In the genomic region with DNA sequence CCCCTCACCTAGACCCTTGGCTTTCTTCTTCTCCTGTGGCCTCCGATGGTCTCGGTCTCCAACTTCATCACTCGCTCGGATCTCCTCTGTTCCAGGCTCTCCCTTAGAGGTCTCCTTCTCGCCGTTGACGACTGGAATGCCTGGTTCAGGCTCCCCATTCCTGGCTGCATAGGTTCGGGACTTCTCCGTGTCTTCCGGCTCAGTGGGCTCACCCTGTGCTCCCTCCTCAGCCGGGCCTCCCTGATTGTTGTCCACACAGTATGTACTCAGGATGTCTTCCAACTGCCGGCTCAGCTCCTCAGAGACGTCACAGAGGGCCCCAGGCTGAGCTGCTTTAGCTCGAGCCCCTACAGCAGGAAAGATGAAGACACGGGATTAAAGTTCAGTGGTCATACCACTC, we compare ENCODE assay signal across 8 mouse cellular contexts. TPM values are rescaled to one million over a fixed set of nuclear protein-coding genes. Genes with fewer than 3 reads are reported as not detected.
A peak's percentile ranks its signal among the peaks of the same experiment; 100 is the strongest.
DNase-seq lines count a peak whose midpoint lies in the region; ATAC-seq and TF ChIP-seq lines count a peak whose summit lies in the region.

No protein-coding gene starts in this region.

- no peak overlapping the region for H3K27ac ChIP-seq in left cerebral cortex, adult 2 months
- H3K27ac ChIP-seq in embryonic facial prominence, embryonic 15.5 days (replicated peaks), result peak overlapping the region; percentile 97; the same call in 1 of the 2 replicates
- no peak overlapping the region for H3K27ac ChIP-seq in intestine, embryonic 14.5 days (ENCODE audit: low read depth)
- H3K27ac ChIP-seq in neural tube, embryonic 12.5 days, result no peak overlapping the region

- DNase-seq in left cerebral cortex, adult 2 months (ENCODE audit: extremely low spot score in 1 of 2, low spot score in 2 of 2), result no peak
- DNase-seq in left cerebral cortex, postnatal 10 days (ENCODE audit: extremely low spot score in 1 of 2, low spot score in 2 of 2), result no peak
- no peak for DNase-seq in intestine, embryonic 14.5 days (ENCODE audit: low spot score)
- no peak for DNase-seq in cerebellum, postnatal 25 days
- no peak for DNase-seq in thymus, postnatal 36 days
- no peak for DNase-seq in spleen, postnatal 10 days (ENCODE audit: low spot score in 2 of 2)

- H3K9ac ChIP-seq in embryonic facial prominence, embryonic 15.5 days, result peak overlapping the region; percentile 66; the same call in 1 of the 2 replicates
- peak overlapping the region; percentile 59; the same call in 1 of the 2 replicates for H3K9ac ChIP-seq in intestine, embryonic 14.5 days (ENCODE audit: low read length)
- peak overlapping the region; percentile 85 for H3K9ac ChIP-seq in neural tube, embryonic 12.5 days

- TF ChIP-seq CTCF in left cerebral cortex, adult 2 months (IDR thresholded peaks at IDR 0.05), result no peak

- ATAC-seq in embryonic facial prominence, embryonic 15.5 days (ENCODE audit: insufficient number of reproducible peaks, low FRiP score, low TSS enrichment, low read depth), result no peak
- ATAC-seq in intestine, embryonic 14.5 days (replicated peaks; ENCODE audit: low FRiP score, low TSS enrichment, low read depth), result no peak
- no peak for ATAC-seq in neural tube, embryonic 12.5 days (ENCODE audit: low FRiP score, low read depth)

- peak overlapping the region; percentile 74 for H3K4me2 ChIP-seq in embryonic facial prominence, embryonic 15.5 days (replicated peaks)
- H3K4me2 ChIP-seq in intestine, embryonic 14.5 days (ENCODE audit: low read length), result peak overlapping the region; percentile 90
- H3K4me2 ChIP-seq in neural tube, embryonic 12.5 days (replicated peaks), result peak overlapping the region; percentile 95

- H3K9me3 ChIP-seq in embryonic facial prominence, embryonic 15.5 days (replicated peaks), result no peaks in the 10 kb centered on the region
- no peaks in the 10 kb centered on the region for H3K9me3 ChIP-seq in intestine, embryonic 14.5 days (ENCODE audit: control insufficient read depth, low read length)
- H3K9me3 ChIP-seq in neural tube, embryonic 12.5 days, result no peaks in the 10 kb centered on the region

- H3K36me3 ChIP-seq in embryonic facial prominence, embryonic 15.5 days, result peaks cover 48% of the 10 kb centered on the region
- H3K36me3 ChIP-seq in intestine, embryonic 14.5 days (ENCODE audit: control insufficient read depth, insufficient read depth, low read length), result peaks cover 59% of the 10 kb centered on the region
- peaks cover 47% of the 10 kb centered on the region for H3K36me3 ChIP-seq in neural tube, embryonic 12.5 days

- 78% methylated on average over 15 of the region's 15 CpGs for WGBS in embryonic facial prominence, embryonic 15.5 days
- 86% methylated on average over 15 of the region's 15 CpGs for WGBS in intestine, embryonic 14.5 days
- whole genome bisulfite sequencing in neural tube, embryonic 12.5 days, result 89% methylated on average over 15 of the region's 15 CpGs

- H3K27me3 ChIP-seq in embryonic facial prominence, embryonic 15.5 days, result no peaks in the 10 kb centered on the region
- H3K27me3 ChIP-seq in intestine, embryonic 14.5 days (replicated peaks; ENCODE audit: control insufficient read depth, insufficient read depth, low read length), result no peaks in the 10 kb centered on the region
- H3K27me3 ChIP-seq in neural tube, embryonic 12.5 days (replicated peaks), result no peaks in the 10 kb centered on the region

- peaks cover 40% of the 10 kb centered on the region for H3K4me1 ChIP-seq in embryonic facial prominence, embryonic 15.5 days
- H3K4me1 ChIP-seq in intestine, embryonic 14.5 days (replicated peaks; ENCODE audit: control insufficient read depth, insufficient read depth, low read length), result peaks cover 21% of the 10 kb centered on the region
- H3K4me1 ChIP-seq in neural tube, embryonic 12.5 days, result peaks cover 23% of the 10 kb centered on the region

- peak overlapping the region; percentile 70; the same call in 1 of the 2 replicates for H3K4me3 ChIP-seq in left cerebral cortex, adult 2 months
- H3K4me3 ChIP-seq in embryonic facial prominence, embryonic 15.5 days (replicated peaks), result peak overlapping the region; percentile 69
- peak overlapping the region; percentile 67; the same call in 1 of the 2 replicates for H3K4me3 ChIP-seq in intestine, embryonic 14.5 days (ENCODE audit: low read depth, low read length)
- 0 out of 2 replicates have a peak overlapping the region, but pooled peaks have one; percentile 66 for H3K4me3 ChIP-seq in neural tube, embryonic 12.5 days

- intact Hi-C loops in left cerebral cortex, adult 2 months (cut with DNase I), result no loop called here
- intact Hi-C loops in left cerebral cortex, postnatal 10 days (cut with DNase I), result no loop called here

RNA-seq across cellular contexts. Expression of a gene that starts 1.6 kb away (rescaled TPM):
- total RNA-seq in left cerebral cortex, adult 2 months (2021), result 10 to 100 TPM; 42.1 to 52.1 TPM
- 10 to 100 TPM; 33.7 to 39.4 TPM for total RNA-seq in left cerebral cortex, postnatal 10 days (2021)
- 88.0 and 91.4 TPM in 2 replicates for polyA plus RNA-seq in embryonic facial prominence, embryonic 15.5 days (2015; fragmentation: Nextera tagmentation; extraction: Ambion mirVana)
- polyA plus RNA-seq in intestine, embryonic 14.5 days (2014; fragmentation: Nextera tagmentation; extraction: Ambion mirVana), result 81.7 and 92.8 TPM in 2 replicates
- polyA plus RNA-seq in neural tube, embryonic 12.5 days (2016; fragmentation: Nextera tagmentation; extraction: Ambion mirVana), result 77.6 and 83.5 TPM in 2 replicates

RNA-seq across cellular contexts. Expression of a gene that starts 15.5 kb away (rescaled TPM):
- 10 to 100 TPM; 50.9 to 67.0 TPM for total RNA-seq in left cerebral cortex, adult 2 months (2021)
- total RNA-seq in left cerebral cortex, postnatal 10 days (2021), result 100 to 1,000 TPM; 123 to 130 TPM
- polyA plus RNA-seq in embryonic facial prominence, embryonic 15.5 days (2015; fragmentation: Nextera tagmentation; extraction: Ambion mirVana), result 63.3 and 66.7 TPM in 2 replicates
- 43.1 and 45.5 TPM in 2 replicates for polyA plus RNA-seq in intestine, embryonic 14.5 days (2014; fragmentation: Nextera tagmentation; extraction: Ambion mirVana)
- polyA plus RNA-seq in neural tube, embryonic 12.5 days (2016; fragmentation: Nextera tagmentation; extraction: Ambion mirVana), result 103 and 107 TPM in 2 replicates

RNA-seq across cellular contexts. Expression of a gene that starts 20.3 kb away (rescaled TPM):
- total RNA-seq in left cerebral cortex, adult 2 months (2021), result 10 to 100 TPM; 30.1 to 34.8 TPM
- total RNA-seq in left cerebral cortex, postnatal 10 days (2021), result 10 to 100 TPM; 29.3 to 31.5 TPM
- polyA plus RNA-seq in embryonic facial prominence, embryonic 15.5 days (2015; fragmentation: Nextera tagmentation; extraction: Ambion mirVana), result 31.8 and 34.1 TPM in 2 replicates
- 26.2 and 26.4 TPM in 2 replicates for polyA plus RNA-seq in intestine, embryonic 14.5 days (2014; fragmentation: Nextera tagmentation; extraction: Ambion mirVana)
- 32.5 and 32.6 TPM in 2 replicates for polyA plus RNA-seq in neural tube, embryonic 12.5 days (2016; fragmentation: Nextera tagmentation; extraction: Ambion mirVana)

RNA-seq across cellular contexts. Expression of a gene that starts 25.2 kb away (rescaled TPM):
- total RNA-seq in left cerebral cortex, adult 2 months (2021), result 1 to 10 TPM; 5.7 to 6.2 TPM
- 1 to 10 TPM; 3.0 to 3.2 TPM for total RNA-seq in left cerebral cortex, postnatal 10 days (2021)
- 3.4 and 3.7 TPM in 2 replicates for polyA plus RNA-seq in embryonic facial prominence, embryonic 15.5 days (2015; fragmentation: Nextera tagmentation; extraction: Ambion mirVana)
- 2.6 and 3.7 TPM in 2 replicates for polyA plus RNA-seq in intestine, embryonic 14.5 days (2014; fragmentation: Nextera tagmentation; extraction: Ambion mirVana)
- 3.1 and 3.3 TPM in 2 replicates for polyA plus RNA-seq in neural tube, embryonic 12.5 days (2016; fragmentation: Nextera tagmentation; extraction: Ambion mirVana)

RNA-seq across cellular contexts. Expression of a gene that starts 33.3 kb away (rescaled TPM):
- total RNA-seq in left cerebral cortex, adult 2 months (2021), result 10 to 100 TPM; 84.2 to 94.0 TPM
- 10 to 100 TPM; 91.3 to 91.4 TPM for total RNA-seq in left cerebral cortex, postnatal 10 days (2021)
- polyA plus RNA-seq in embryonic facial prominence, embryonic 15.5 days (2015; fragmentation: Nextera tagmentation; extraction: Ambion mirVana), result 15.3 and 16.3 TPM in 2 replicates
- polyA plus RNA-seq in intestine, embryonic 14.5 days (2014; fragmentation: Nextera tagmentation; extraction: Ambion mirVana), result 13.3 and 13.4 TPM in 2 replicates
- 16.3 and 16.6 TPM in 2 replicates for polyA plus RNA-seq in neural tube, embryonic 12.5 days (2016; fragmentation: Nextera tagmentation; extraction: Ambion mirVana)
